Mouse (Mus musculus) brown adipose tissue, adult 24 weeks (tissue): Measurements from ENCODE around the gene Rpusd1. TPM values are rescaled to one million over a fixed set of nuclear protein-coding genes. Genes with fewer than 3 reads are reported as not detected.
"Not testable (repeated sequence)": the region's sequence is repeated elsewhere in the genome, so short reads cannot be mapped to it uniquely, and the experiment has no call there.

Experiments used
- H3K27ac ChIP-seq: fragments of 200-500 bp; replicated peaks from 2 replicates; pipeline ENCODE4 v1.5.1; 2012; ENCODE audit warnings: low read depth, mild to moderate bottlenecking, low read length
- H3K4me1 ChIP-seq: fragments of 200-500 bp; 2 replicates; pipeline ENCODE4 v1.6.1; 2012; ENCODE audit warnings: low read length, mixed read lengths; ENCODE audit not compliant: control insufficient read depth, insufficient read depth, insufficient read length
- H3K4me3 ChIP-seq: fragments of 200-500 bp; 2 replicates; pipeline ENCODE4 v1.5.1; 2012; ENCODE audit warnings: low read depth, mild to moderate bottlenecking, low read length, moderate library complexity; ENCODE audit not compliant: insufficient read depth
- polyA plus RNA-seq: library from polyadenylated mRNA; stranded (reverse); fragments of >200 nt; gene quantifications from 2 replicates; pipeline ENCODE4 v1.2.4, GENCODE M21; 2012; ENCODE audit not compliant: missing spikeins, insufficient read depth, insufficient read length

The Rpusd1 gene
- polyA plus RNA-seq, 1 experiment: 3.9 TPM

DNA sequence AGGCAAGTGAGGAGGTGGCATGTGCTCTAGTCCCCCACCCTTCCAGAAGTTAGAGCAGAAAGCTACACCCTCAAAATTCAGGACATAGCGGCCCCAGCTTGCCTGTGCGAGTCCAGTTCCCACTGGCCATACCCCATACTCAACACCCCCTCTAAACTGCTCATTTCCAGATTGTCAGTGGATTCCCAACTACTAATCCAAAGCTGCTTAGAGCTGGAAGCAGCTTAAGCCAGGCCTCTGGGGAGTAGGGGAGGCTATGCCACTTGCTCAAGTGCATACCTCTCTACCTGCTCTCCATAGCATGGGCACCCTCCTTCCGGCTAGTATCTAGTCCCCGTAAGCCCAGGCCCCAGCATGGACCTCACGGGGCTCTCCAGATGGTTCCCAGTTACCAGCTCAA lies 6.0 kb upstream of the Rpusd1 start:
- Histone ChIP-seq H3K27ac (no peak overlapping the region), H3K4me1 (no peaks in the 10 kb centered on the region), H3K4me3 (no peak overlapping the region)

- H3K4me3 ChIP-seq: no peak overlapping the region
- no peak overlapping the region for H3K27ac ChIP-seq
- peaks cover 6% of the 10 kb centered on the region; the same call in 1 of the 2 replicates for H3K4me1 ChIP-seq
These were observed 4.0 kb upstream of the Rpusd1 start for GRCm38 (mm10) chr17:25723470-25723869.

DNA sequence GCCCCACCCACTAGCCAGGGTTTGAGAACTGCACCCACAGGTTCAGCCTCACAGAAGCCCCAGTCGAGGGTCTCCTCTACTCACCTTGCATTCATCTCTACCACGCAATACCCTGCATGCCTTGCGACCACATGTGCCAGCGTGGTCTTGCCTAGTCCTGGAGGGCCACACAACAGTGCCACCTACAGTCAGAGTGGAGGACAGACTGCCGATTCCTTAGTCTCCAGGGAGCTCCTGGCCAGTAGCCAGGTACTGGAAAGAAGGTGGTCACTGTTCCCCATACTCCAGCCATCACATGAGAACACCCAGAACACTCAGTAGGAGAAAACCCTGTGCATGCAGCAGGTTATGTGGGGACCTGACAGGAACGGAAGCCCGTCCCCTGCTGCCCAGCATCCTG lies 3.6 kb upstream of the Rpusd1 start:
- no peak overlapping the region for H3K27ac ChIP-seq
- H3K4me3 ChIP-seq: no peak overlapping the region
- peaks cover 6% of the 10 kb centered on the region; the same call in 1 of the 2 replicates for H3K4me1 ChIP-seq

GRCm38 (mm10) chr17:25725264-25725663 lies 2.2 kb upstream of the Rpusd1 start:
- Histone ChIP-seq H3K27ac (no peak overlapping the region), H3K4me3 (no peak overlapping the region), H3K4me1 (peaks cover 6% of the 10 kb centered on the region; the same call in 1 of the 2 replicates)

DNA sequence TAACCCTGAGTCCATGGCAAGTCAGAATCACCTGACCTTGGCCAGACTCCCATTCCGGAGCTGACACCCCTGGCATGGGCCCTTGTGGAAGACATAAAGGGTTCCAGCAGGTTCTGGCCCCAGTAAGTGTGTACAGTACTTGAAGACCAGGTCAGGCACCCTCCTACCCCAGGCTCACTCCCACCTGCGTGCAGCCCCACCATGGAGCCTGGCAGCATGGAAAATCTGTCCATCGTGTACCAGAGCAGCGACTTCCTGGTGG lies 470 bp downstream of the Rpusd1 start:
- peaks cover 6% of the 10 kb centered on the region; the same call in 1 of the 2 replicates for H3K4me1 ChIP-seq
- H3K27ac ChIP-seq: no peak overlapping the region
- peak overlapping the region; percentile 65 for H3K4me3 ChIP-seq

DNA sequence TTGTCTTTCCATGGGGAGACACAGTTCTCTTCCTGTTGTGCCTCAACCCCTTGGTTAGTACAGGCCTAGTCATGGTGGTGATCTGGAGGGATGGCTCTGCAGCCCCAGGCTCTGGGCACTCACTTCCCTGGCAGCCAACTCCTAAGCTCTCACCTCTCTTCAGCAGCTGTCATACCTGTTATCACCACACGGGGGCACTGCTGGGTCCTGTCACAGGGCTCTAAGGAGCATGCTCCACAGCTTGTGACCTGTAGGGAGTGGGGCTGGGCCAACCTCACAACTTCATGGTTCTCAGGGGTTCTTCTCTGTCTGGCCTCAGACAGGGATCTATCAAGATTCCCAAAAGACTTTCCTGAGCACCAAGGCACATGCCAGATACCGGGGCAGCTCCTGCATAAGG lies 4.6 kb downstream of the Rpusd1 start:
- no peak overlapping the region for H3K4me3 ChIP-seq
- H3K4me1 ChIP-seq: peaks cover 6% of the 10 kb centered on the region; the same call in 1 of the 2 replicates
- H3K27ac ChIP-seq: no peak overlapping the region

DNA sequence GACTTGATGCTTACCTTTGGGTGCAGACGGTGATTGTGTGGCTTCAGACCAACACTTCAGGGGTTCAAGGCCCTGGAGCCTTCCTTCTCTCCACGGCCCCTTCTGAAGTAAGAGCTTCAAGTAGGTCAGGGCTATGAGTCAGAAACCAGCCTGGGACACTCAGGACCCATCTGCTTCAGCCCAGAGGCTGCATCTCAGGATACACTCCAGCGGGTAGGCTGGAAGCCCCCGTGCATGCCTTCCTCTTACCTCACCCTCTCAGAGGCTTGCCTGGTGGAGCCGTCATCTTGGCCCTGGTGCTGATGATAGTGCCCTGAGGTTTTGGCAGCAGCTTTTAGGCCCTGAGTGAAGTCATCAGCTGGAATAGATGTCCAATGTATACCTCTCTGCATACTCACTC lies 7.8 kb downstream of the Rpusd1 start:
- Histone ChIP-seq H3K4me1 (no peaks in the 10 kb centered on the region), H3K27ac (no peak overlapping the region), H3K4me3 (no peak overlapping the region)

DNA sequence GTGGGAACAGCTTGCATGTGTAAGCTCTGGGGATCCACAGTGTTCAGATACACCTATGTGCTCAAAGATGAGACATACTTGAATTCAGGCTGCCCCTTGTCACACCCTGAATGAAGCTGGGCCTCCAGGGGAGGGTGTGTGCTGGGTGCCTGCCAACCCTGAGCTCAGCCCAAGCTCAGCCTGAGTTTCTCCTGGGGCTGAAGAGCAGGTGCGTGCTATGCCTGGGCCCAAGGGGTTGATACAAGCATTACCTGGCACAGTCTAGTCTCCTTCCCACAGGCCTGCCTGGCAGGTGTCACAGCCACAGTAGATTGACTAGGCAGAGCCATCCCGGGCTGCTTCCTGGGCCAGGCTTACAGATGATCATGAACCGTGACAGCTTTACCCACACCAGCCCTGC lies 8.3 kb downstream of the Rpusd1 start, which contains the start of gene Mslnl:
Mslnl (plus strand) TSS at position 298 of the 400 bp plus-strand sequence.
- H3K4me3 ChIP-seq: no peak within 1 kb of the TSS
- no peak within 1 kb of the TSS for H3K27ac ChIP-seq
- no peaks in the 10 kb centered on the region for H3K4me1 ChIP-seq

DNA sequence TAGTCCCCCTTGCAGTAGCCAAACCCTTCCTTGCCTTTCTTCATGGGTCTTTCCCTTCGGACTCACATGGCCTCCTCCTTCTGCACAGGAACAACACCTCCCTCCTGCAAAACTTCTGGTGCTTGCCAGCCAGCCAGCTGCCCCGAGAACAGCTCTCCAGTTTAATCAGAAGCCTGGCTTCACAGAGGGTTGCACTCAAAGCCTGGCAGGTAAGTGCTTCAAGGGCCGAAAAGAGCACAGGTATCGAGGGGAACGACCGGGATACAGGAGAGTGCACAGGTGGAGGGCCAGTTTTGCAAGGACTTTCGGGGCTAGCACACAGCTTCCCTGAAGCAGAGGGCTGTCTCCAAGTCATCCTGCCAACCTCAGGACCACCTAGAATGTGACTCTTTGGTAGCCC lies 11.4 kb downstream of the Rpusd1 start:
- Histone ChIP-seq H3K27ac (no peak overlapping the region), H3K4me1 (no peaks in the 10 kb centered on the region), H3K4me3 (no peak overlapping the region)

DNA sequence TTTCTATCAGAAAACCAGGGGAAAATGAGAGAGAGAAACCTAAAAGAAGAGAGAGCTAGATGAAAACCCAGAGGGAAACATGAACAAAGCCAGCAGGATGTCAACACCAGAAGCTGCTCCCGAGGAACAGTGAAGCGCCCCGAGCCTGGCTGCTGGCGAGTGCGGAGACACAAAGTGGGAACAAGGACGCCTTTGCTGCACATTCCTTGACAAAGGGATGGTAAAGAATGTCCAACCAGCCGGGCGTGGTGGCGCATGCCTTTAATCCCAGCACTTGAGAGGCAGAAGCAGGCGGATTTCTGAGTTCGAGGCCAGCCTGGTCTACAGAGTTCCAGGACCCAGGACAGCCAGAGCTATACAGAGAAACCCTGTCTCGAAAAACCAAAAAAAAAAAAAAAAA lies 14.0 kb downstream of the Rpusd1 start:
- not testable (repeated sequence) for H3K4me3 ChIP-seq, H3K27ac ChIP-seq, H3K4me1 ChIP-seq

GRCm38 (mm10) chr17:25743831-25744230 lies 16.4 kb downstream of the Rpusd1 start:
- H3K4me1 ChIP-seq: no peaks in the 10 kb centered on the region
- no peak overlapping the region for H3K27ac ChIP-seq
- H3K4me3 ChIP-seq: no peak overlapping the region

GRCm38 (mm10) chr17:25744311-25744710 lies 16.8 kb downstream of the Rpusd1 start:
- H3K27ac ChIP-seq: no peak overlapping the region
- H3K4me3 ChIP-seq: no peak overlapping the region
- no peaks in the 10 kb centered on the region for H3K4me1 ChIP-seq

GRCm38 (mm10) chr17:25748238-25748637 lies 20.8 kb downstream of the Rpusd1 start:
- Histone ChIP-seq H3K4me3 (no peak overlapping the region), H3K27ac (no peak overlapping the region), H3K4me1 (no peaks in the 10 kb centered on the region)

DNA sequence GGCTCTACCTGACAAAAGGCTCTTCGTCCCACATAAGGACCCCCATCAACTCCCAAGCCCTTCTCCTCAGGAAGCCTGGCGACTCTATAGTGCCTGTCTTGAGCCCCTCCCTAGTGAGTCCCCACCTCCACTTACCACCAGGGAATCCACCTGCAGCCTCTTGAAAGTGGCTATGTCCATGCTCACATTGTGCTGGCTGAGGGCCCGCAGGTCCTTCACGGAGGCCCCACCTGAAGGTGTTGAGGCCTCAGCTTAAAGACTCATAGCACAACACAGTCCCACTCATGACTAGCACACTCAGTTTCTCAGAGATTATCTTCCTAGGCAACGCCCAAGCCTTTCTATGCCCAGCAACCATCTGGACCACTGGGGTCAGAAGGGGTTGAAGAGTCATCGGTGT lies 21.8 kb downstream of the Rpusd1 start:
- no peak overlapping the region for H3K4me3 ChIP-seq
- no peak overlapping the region for H3K27ac ChIP-seq
- no peaks in the 10 kb centered on the region for H3K4me1 ChIP-seq

GRCm38 (mm10) chr17:25751446-25751845 lies 24.0 kb downstream of the Rpusd1 start:
- no peaks in the 10 kb centered on the region for H3K4me1 ChIP-seq
- H3K27ac ChIP-seq: no peak overlapping the region

DNA sequence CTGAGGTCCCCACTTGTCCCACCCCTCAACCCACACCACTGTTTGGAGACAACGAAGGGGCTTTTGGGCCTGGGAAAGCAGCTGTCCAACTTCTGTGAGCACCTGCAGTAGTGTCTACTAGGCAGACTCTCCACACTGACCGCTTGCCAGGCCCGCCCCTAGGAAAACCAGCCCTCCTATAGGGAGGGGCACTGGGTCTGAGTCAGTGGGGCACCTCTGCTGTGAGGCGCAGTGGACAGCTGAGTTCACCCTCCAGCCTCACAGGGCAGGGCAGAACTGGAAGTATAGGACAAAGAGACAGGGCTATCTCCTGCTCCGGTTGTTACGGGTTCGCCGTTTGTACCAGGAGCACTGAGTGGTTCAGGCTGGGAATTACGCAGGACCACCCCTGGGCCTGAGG lies 26.8 kb downstream of the Rpusd1 start, which contains the start of gene Msln:
Msln (minus strand) TSS at position 138 of the 400 bp plus-strand sequence.
- Histone ChIP-seq H3K4me1 (no peaks in the 10 kb centered on the region), H3K4me3 (no peak within 1 kb of the TSS), H3K27ac (no peak within 1 kb of the TSS)

More at GRCm38 (mm10) chr17:25751446-25751845, 24.0 kb downstream of the Rpusd1 start:
- H3K4me3 ChIP-seq: no peak overlapping the region

- Histone ChIP-seq H3K27ac (no peak overlapping the region), H3K4me3 (no peak overlapping the region), H3K4me1 (no peaks in the 10 kb centered on the region)
These were observed 27.6 kb downstream of the Rpusd1 start for GRCm38 (mm10) chr17:25755086-25755485.
